Mouse (Mus musculus): ENCODE results near the gene Ddx6. TPM values are rescaled to one million over a fixed set of nuclear protein-coding genes. Genes with fewer than 3 reads are reported as not detected.

Gene Ddx6
- polyA plus RNA-seq, 1 experiment from 2014 or later, result 39.0 TPM

DNA sequence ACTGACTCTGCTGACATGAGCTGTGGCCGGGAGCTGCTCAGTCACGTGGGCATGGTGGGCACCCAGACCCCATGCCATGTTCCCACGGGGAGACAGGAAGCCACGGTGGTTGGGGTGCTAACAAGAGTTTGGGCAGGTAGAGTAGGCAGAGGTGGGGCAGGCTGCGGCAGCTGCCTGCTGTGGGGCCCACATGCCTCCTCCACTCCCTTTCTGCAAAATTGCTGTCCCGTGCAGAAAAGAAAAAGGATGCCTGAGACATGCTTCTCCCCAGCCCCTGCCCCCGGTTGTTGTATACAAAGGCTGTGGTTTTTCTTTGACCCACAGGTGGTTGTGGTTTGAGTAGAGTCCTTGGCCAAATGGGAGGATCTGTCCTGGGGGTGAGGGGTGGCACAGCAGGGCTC, 44.2 kb downstream of the Ddx6 start:
- Histone ChIP-seq H3K36me3 (ENCODE audit: control insufficient read depth, insufficient read depth, low read length) (no peaks in the 10 kb centered on the region), H3K27me3 (ENCODE audit: control insufficient read depth, insufficient read depth, low read length) (no peaks in the 10 kb centered on the region), H3K9ac (replicated peaks; ENCODE audit: low read depth, low read length) (no peak overlapping the region), H3K9me3 (ENCODE audit: control insufficient read depth, low read depth, low read length) (no peaks in the 10 kb centered on the region), H3K4me3 (ENCODE audit: low read depth, low read length) (no peak overlapping the region), H3K4me2 (replicated peaks; ENCODE audit: low read depth, low read length) (no peak overlapping the region), H3K4me1 (ENCODE audit: control insufficient read depth, insufficient read depth, low read length) (no peaks in the 10 kb centered on the region), H3K27ac (ENCODE audit: low read length) (no peak overlapping the region)
- WGBS, result 70% methylated on average over 7 of the region's 7 CpGs
- no peak for ATAC-seq (ENCODE audit: insufficient number of reproducible peaks, insufficient read depth, low FRiP score, low read depth)

DNA sequence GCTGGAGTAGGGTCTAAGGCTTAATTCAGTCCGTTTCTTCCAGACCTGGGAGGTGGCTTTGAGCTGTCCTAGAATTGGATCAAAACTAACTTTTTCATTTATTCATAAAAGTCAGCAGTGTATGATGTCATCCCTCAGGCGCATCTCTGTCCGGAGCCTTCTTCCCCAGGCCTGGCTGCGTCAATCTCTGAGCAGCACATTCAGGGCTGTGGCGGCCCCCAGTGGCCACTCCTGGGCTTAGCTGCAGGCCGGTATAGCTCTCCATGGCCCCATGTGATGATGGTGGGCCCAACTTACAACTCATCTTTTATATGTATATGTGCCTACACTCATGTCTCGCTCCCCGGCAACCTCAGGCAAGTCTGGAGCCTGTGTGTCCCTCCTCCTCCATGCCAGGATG, 47.3 kb downstream of the Ddx6 start:
- H3K4me2 ChIP-seq (replicated peaks; ENCODE audit: low read depth, low read length), result no peak overlapping the region
- no peak overlapping the region for H3K9ac ChIP-seq (replicated peaks; ENCODE audit: low read depth, low read length)
- no peak overlapping the region for H3K27ac ChIP-seq (ENCODE audit: low read length)
- peak; percentile 77; the same call in 1 of the 2 replicates for ATAC-seq (ENCODE audit: insufficient number of reproducible peaks, insufficient read depth, low FRiP score, low read depth)
- no peaks in the 10 kb centered on the region for H3K27me3 ChIP-seq (ENCODE audit: control insufficient read depth, insufficient read depth, low read length)
- no peaks in the 10 kb centered on the region; the same call in 1 of the 2 replicates for H3K4me1 ChIP-seq (ENCODE audit: control insufficient read depth, insufficient read depth, low read length)
- H3K4me3 ChIP-seq (ENCODE audit: low read depth, low read length), result no peak overlapping the region
- H3K9me3 ChIP-seq (ENCODE audit: control insufficient read depth, low read depth, low read length), result no peaks in the 10 kb centered on the region
- WGBS, result 11% methylated on average over 8 of the region's 8 CpGs
- no peaks in the 10 kb centered on the region for H3K36me3 ChIP-seq (ENCODE audit: control insufficient read depth, insufficient read depth, low read length)

DNA sequence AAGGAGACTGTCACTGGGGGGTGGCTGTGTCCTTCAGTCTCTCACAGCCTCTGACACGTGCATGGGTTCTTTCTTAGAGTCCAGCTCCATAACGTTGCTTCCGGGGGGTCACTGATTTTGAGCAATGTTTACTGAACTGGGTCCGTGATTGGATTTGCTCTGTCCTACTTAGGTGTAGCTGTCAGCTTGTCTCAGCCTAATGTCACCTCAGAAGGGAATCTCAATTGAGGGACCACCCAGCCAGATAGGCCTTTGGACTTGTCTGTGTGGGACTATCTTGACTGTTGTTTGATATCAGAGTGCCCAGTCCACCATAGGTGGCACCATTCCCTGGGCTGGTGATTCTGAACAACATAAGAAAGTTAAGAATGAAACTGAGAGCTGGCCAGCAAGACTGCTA, 49.2 kb downstream of the Ddx6 start:
- no peak overlapping the region for H3K4me2 ChIP-seq (replicated peaks; ENCODE audit: low read depth, low read length)
- no peaks in the 10 kb centered on the region; the same call in 1 of the 2 replicates for H3K4me1 ChIP-seq (ENCODE audit: control insufficient read depth, insufficient read depth, low read length)
- H3K9me3 ChIP-seq (ENCODE audit: control insufficient read depth, low read depth, low read length), result no peaks in the 10 kb centered on the region
- no peak overlapping the region for H3K27ac ChIP-seq (ENCODE audit: low read length)
- 61% methylated on average over 4 of the region's 4 CpGs for WGBS
- no peak overlapping the region for H3K4me3 ChIP-seq (ENCODE audit: low read depth, low read length)
- no peak for ATAC-seq (ENCODE audit: insufficient number of reproducible peaks, insufficient read depth, low FRiP score, low read depth)
- no peak overlapping the region for H3K9ac ChIP-seq (replicated peaks; ENCODE audit: low read depth, low read length)
- no peaks in the 10 kb centered on the region for H3K27me3 ChIP-seq (ENCODE audit: control insufficient read depth, insufficient read depth, low read length)
- no peaks in the 10 kb centered on the region for H3K36me3 ChIP-seq (ENCODE audit: control insufficient read depth, insufficient read depth, low read length)

DNA sequence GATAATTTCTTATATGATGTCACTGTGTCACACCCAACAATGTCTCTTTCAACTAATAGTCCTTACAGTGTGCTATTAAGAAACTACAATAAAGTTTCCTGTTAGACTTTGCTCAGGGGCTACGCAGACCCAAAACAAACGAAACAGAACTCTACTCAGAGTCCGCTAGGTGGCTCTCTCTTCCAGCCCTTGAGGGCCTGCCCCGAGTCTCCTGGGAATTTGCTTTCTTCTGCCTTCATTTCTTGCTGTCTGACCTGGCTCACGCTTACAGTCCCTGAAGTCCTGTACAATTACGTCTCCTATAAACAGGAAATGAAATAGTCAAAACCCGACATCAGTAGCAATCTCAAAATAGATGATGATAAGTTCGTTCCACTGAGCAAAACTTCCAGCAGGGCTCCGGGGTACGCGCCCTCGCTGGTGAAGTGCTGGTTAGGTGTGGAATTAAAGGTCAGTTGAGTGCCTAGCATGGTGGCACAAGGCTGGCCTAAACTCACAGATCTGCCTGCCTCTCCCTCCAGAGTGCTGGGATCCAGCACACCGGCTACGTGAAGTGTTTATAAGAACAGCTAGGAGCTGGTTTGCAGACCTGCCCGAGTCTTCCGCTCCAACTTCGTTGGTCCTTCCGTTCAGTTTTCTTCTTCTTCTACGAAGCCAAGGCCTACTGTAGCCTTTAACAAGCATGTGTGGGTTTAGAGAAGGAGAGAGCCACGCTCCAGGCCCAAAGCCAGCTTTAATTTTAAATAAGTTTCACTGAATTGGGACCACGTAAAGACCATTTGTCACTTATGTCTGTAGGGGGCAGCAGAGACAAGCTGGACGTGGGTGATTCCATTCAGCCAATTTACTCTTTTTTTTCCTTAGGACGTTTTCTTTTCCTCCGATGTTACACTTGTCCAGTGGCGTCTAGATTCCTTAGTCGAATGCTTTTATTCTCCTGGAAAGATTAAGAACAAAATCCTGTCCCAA, 50.7 kb downstream of the Ddx6 start:
- H3K27ac ChIP-seq (ENCODE audit: low read length), result no peak overlapping the region
- H3K4me1 ChIP-seq (ENCODE audit: control insufficient read depth, insufficient read depth, low read length), result no peaks in the 10 kb centered on the region; the same call in 1 of the 2 replicates
- ATAC-seq (ENCODE audit: insufficient number of reproducible peaks, insufficient read depth, low FRiP score, low read depth), result peak; percentile 46; the same call in 1 of the 2 replicates
- no peaks in the 10 kb centered on the region for H3K36me3 ChIP-seq (ENCODE audit: control insufficient read depth, insufficient read depth, low read length)
- no peak overlapping the region for H3K9ac ChIP-seq (replicated peaks; ENCODE audit: low read depth, low read length)
- H3K27me3 ChIP-seq (ENCODE audit: control insufficient read depth, insufficient read depth, low read length), result no peaks in the 10 kb centered on the region
- 21% methylated on average over 26 of the region's 26 CpGs for WGBS
- H3K4me3 ChIP-seq (ENCODE audit: low read depth, low read length), result peak overlapping the region; percentile 8; the same call in 1 of the 2 replicates
- H3K4me2 ChIP-seq (replicated peaks; ENCODE audit: low read depth, low read length), result peak overlapping the region; percentile 46
- no peaks in the 10 kb centered on the region for H3K9me3 ChIP-seq (ENCODE audit: control insufficient read depth, low read depth, low read length)

DNA sequence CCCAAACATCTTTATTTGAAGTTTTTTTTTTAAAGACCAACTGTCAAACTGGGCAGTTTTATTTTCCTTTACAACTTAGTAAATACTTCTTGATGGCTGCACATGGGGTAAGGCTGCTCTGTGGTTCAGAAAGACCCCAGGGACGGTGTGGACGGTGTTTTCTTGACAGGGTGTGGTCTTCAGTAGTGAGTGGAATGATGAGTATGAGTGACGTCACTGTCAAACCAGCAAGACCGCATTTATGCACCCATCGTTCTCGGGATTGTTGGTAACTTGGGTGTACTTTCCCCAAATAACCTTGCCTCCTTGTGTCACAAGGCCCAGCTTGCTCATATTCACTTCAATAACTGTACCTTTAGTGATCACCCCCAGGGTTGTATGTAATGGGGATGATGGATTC, 59.0 kb downstream of the Ddx6 start:
- no peak for ATAC-seq (ENCODE audit: insufficient number of reproducible peaks, insufficient read depth, low FRiP score, low read depth)
- Histone ChIP-seq H3K27me3 (ENCODE audit: control insufficient read depth, insufficient read depth, low read length) (no peaks in the 10 kb centered on the region), H3K4me3 (ENCODE audit: low read depth, low read length) (no peak overlapping the region), H3K9ac (replicated peaks; ENCODE audit: low read depth, low read length) (no peak overlapping the region), H3K4me1 (ENCODE audit: control insufficient read depth, insufficient read depth, low read length) (no peaks in the 10 kb centered on the region), H3K27ac (ENCODE audit: low read length) (no peak overlapping the region), H3K9me3 (ENCODE audit: control insufficient read depth, low read depth, low read length) (no peaks in the 10 kb centered on the region), H3K4me2 (replicated peaks; ENCODE audit: low read depth, low read length) (no peak overlapping the region), H3K36me3 (ENCODE audit: control insufficient read depth, insufficient read depth, low read length) (no peaks in the 10 kb centered on the region)
- 85% methylated on average over 6 of the region's 6 CpGs for WGBS

DNA sequence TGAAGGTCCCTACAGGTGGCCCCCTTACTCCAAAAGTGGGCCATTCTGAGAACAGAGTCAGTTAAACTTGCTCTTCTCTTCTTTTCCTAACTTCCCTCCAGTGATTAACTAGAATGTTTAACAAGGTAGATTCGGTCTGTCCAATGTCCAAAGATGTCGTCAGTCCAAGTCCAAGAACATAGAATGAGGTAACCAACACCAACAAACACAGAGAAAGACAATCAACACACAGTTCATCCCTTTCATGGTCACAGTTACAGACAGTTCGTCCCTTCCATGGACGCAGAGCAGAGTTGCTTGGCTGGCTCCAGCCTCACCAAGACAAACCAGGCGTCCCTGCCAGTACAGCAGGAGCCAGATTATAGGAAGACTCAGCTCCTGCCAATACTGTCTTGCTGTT, 66.7 kb downstream of the Ddx6 start:
- 90% methylated on average over 5 of the region's 5 CpGs for WGBS
- no peaks in the 10 kb centered on the region for H3K27me3 ChIP-seq (ENCODE audit: control insufficient read depth, insufficient read depth, low read length)

DNA sequence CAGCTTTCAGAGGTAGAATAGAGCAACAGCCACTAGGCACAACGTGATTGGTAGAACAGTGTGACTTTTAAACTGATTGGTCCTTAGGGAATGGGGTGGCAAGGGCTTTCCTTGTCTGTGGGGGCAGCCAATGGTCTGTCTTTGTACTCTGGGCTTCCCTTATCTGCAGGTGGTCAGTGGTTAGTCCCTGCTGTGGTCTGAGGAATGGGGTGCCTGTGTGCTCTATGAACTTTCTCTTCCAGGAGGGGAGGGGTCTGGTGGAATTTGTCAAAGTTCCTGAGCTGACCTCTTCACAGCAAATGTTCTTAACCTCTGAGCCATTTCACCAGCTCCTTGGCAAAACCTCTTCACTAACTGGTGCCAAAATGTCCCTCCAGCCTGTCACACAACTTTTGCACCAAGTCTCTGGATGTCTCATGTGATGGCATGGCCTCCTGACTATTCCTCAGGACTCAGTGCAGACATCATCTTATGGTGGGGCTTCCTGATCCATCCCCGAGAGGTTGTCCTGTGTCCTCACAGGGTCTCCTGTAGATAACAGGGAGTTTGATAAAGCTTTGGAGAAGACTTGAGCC, 67.7 kb downstream of the Ddx6 start:
- no peak overlapping the region for H3K27ac ChIP-seq (ENCODE audit: low read length)
- H3K4me3 ChIP-seq (ENCODE audit: low read depth, low read length), result no peak overlapping the region
- H3K36me3 ChIP-seq (ENCODE audit: control insufficient read depth, insufficient read depth, low read length), result no peaks in the 10 kb centered on the region
- H3K27me3 ChIP-seq (ENCODE audit: control insufficient read depth, insufficient read depth, low read length), result no peaks in the 10 kb centered on the region
- no peaks in the 10 kb centered on the region for H3K4me1 ChIP-seq (ENCODE audit: control insufficient read depth, insufficient read depth, low read length)
- H3K9me3 ChIP-seq (ENCODE audit: control insufficient read depth, low read depth, low read length), result no peaks in the 10 kb centered on the region
- no peak for ATAC-seq (ENCODE audit: insufficient number of reproducible peaks, insufficient read depth, low FRiP score, low read depth)
- WGBS, result 67% methylated on average over 2 of the region's 2 CpGs
- no peak overlapping the region for H3K4me2 ChIP-seq (replicated peaks; ENCODE audit: low read depth, low read length)
- H3K9ac ChIP-seq (replicated peaks; ENCODE audit: low read depth, low read length), result no peak overlapping the region

More for the DNA sequence above, 66.7 kb downstream of the Ddx6 start:
- Histone ChIP-seq H3K4me3 (ENCODE audit: low read depth, low read length) (no peak overlapping the region), H3K36me3 (ENCODE audit: control insufficient read depth, insufficient read depth, low read length) (no peaks in the 10 kb centered on the region), H3K4me1 (ENCODE audit: control insufficient read depth, insufficient read depth, low read length) (no peaks in the 10 kb centered on the region), H3K9ac (replicated peaks; ENCODE audit: low read depth, low read length) (no peak overlapping the region), H3K9me3 (ENCODE audit: control insufficient read depth, low read depth, low read length) (no peaks in the 10 kb centered on the region), H3K27ac (ENCODE audit: low read length) (no peak overlapping the region), H3K4me2 (replicated peaks; ENCODE audit: low read depth, low read length) (no peak overlapping the region)
- no peak for ATAC-seq (ENCODE audit: insufficient number of reproducible peaks, insufficient read depth, low FRiP score, low read depth)

DNA sequence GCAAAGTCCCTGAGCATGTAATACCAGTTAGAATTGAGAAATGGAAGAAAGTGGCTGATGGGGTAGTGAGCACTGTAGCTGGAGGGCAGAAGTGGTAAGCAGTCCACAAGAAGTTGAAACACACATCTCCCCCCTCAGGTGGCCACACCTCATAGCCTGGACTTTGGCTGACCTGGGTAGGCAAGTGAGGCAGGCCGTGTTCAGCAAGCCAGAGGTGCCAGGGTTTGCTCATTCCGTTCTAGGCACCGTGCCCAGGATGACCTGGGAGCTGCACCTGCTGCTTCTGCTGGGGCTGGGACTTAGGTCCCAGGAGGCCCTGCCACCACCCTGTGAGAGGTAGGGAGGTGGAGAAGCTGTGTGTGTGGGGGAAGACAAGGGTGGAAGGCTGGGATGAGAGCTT, 68.3 kb downstream of the Ddx6 start, which contains the start of gene Treh:
Gene Treh (plus strand): TSS at position 229 of the 400 bp plus-strand sequence.
- Histone ChIP-seq H3K4me2 (replicated peaks; ENCODE audit: low read depth, low read length) (no peak within 1 kb of the TSS), H3K27me3 (ENCODE audit: control insufficient read depth, insufficient read depth, low read length) (no peaks in the 10 kb centered on the region), H3K27ac (ENCODE audit: low read length) (no peak within 1 kb of the TSS), H3K36me3 (ENCODE audit: control insufficient read depth, insufficient read depth, low read length) (no peaks in the 10 kb centered on the region), H3K9me3 (ENCODE audit: control insufficient read depth, low read depth, low read length) (no peaks in the 10 kb centered on the region), H3K4me1 (ENCODE audit: control insufficient read depth, insufficient read depth, low read length) (no peaks in the 10 kb centered on the region), H3K9ac (replicated peaks; ENCODE audit: low read depth, low read length) (no peak within 1 kb of the TSS), H3K4me3 (ENCODE audit: low read depth, low read length) (no peak within 1 kb of the TSS)
- ATAC-seq (ENCODE audit: insufficient number of reproducible peaks, insufficient read depth, low FRiP score, low read depth), result no peak
- WGBS, result 77% methylated on average over 3 of the region's 3 CpGs
